In the genomic region with DNA sequence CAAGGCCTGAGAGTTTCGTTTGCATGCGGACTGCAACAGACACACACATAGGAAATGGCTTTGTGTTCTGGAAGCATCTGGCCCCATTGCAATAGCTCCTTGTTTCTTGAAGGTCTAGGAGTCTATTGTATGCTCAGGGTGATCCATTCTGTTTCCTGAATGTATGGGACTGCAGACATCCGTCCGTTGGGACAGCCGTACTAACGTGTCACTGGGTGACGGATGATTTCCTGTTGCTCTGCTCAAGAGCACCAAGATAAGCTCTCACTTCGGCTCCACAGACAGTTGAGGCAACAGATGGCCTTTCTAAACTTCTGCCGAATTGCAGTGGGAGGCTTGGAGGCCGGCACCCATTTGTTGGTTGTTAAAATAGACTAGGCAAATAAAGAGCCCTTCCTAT, we compare ENCODE assay signal across 10 mouse cellular contexts.
DNase-seq lines count a peak whose midpoint lies in the region; ATAC-seq lines count a peak whose summit lies in the region.
"Had no signal": no experiment of that assay in that cellular context is flagged by ENCODE, and none has a peak within 500 bp of the region (broad histone marks: within the 10 kb centered on the region; RNA-seq: fewer than 3 reads in every experiment).

No protein-coding gene starts in this region.

- no peak for DNase-seq in heart, adult 18-20 months
- DNase-seq in neural tube, embryonic 10.5 days (ENCODE audit: extremely low spot score, low spot score) = peak; percentile 42
- peak; percentile 51 for DNase-seq in yolk sac, embryonic 10.5 days (ENCODE audit: low spot score)
- DNase-seq in urinary bladder, postnatal 10 days (ENCODE audit: low spot score) = no peak
- DNase-seq: cerebellum, adult 9-10 months had no signal

- no peak overlapping the region for H3K4me3 ChIP-seq in heart, embryonic 13.5 days
- no peak overlapping the region for H3K4me3 ChIP-seq in neural tube, embryonic 15.5 days (replicated peaks)
- H3K4me3 ChIP-seq in lung, embryonic 16.5 days (ENCODE audit: low read length) = no peak overlapping the region

- H3K27me3 ChIP-seq in heart, embryonic 13.5 days (replicated peaks) = no peaks in the 10 kb centered on the region
- no peaks in the 10 kb centered on the region for H3K27me3 ChIP-seq in neural tube, embryonic 15.5 days (replicated peaks)
- no peaks in the 10 kb centered on the region for H3K27me3 ChIP-seq in lung, embryonic 16.5 days (ENCODE audit: control insufficient read depth, insufficient read depth, low read depth, low read length)

- no peak overlapping the region for H3K9ac ChIP-seq in heart, embryonic 13.5 days
- no peak overlapping the region for H3K9ac ChIP-seq in neural tube, embryonic 15.5 days (replicated peaks)
- no peak overlapping the region; the same call in 1 of the 2 replicates for H3K9ac ChIP-seq in lung, embryonic 16.5 days (ENCODE audit: low read length)

- no peak overlapping the region for H3K4me2 ChIP-seq in heart, embryonic 13.5 days
- no peak overlapping the region for H3K4me2 ChIP-seq in neural tube, embryonic 15.5 days
- no peak overlapping the region for H3K4me2 ChIP-seq in lung, embryonic 16.5 days (ENCODE audit: low read depth, low read length)

- H3K36me3 ChIP-seq in heart, embryonic 13.5 days = no peaks in the 10 kb centered on the region
- no peaks in the 10 kb centered on the region for H3K36me3 ChIP-seq in neural tube, embryonic 15.5 days
- no peaks in the 10 kb centered on the region for H3K36me3 ChIP-seq in lung, embryonic 16.5 days (ENCODE audit: control insufficient read depth, insufficient read depth, low read length)

- H3K4me1 ChIP-seq in heart, embryonic 13.5 days = peaks cover 29% of the 10 kb centered on the region
- H3K4me1 ChIP-seq in neural tube, embryonic 15.5 days = no peaks in the 10 kb centered on the region
- 0 out of 2 replicates have a peak, but pooled peaks cover 2% of the 10 kb centered on the region for H3K4me1 ChIP-seq in lung, embryonic 16.5 days (replicated peaks; ENCODE audit: control insufficient read depth, insufficient read depth, low read length)

- no peak for ATAC-seq in heart, embryonic 13.5 days (ENCODE audit: extremely low read depth, insufficient number of reproducible peaks, low FRiP score, low TSS enrichment)
- no peak for ATAC-seq in neural tube, embryonic 15.5 days (ENCODE audit: low FRiP score)
- peak; percentile 94 for ATAC-seq in lung, embryonic 16.5 days (ENCODE audit: low read depth)
- ATAC-seq in cerebellum, adult (ENCODE audit: insufficient number of reproducible peaks, low FRiP score, low TSS enrichment) = no peak
- ATAC-seq: forebrain, embryonic 14.5 days had no signal

- no peaks in the 10 kb centered on the region for H3K9me3 ChIP-seq in heart, embryonic 13.5 days
- no peaks in the 10 kb centered on the region for H3K9me3 ChIP-seq in neural tube, embryonic 15.5 days (replicated peaks)
- no peaks in the 10 kb centered on the region for H3K9me3 ChIP-seq in lung, embryonic 16.5 days (ENCODE audit: control insufficient read depth, low read length)

- 15% methylated on average over 10 of the region's 10 CpGs for WGBS in heart, embryonic 13.5 days
- 24% methylated on average over 10 of the region's 10 CpGs for whole genome bisulfite sequencing in neural tube, embryonic 15.5 days
- 33% methylated on average over 10 of the region's 10 CpGs for WGBS in lung, embryonic 16.5 days

- peak overlapping the region; percentile 71 for H3K27ac ChIP-seq in heart, embryonic 13.5 days (replicated peaks)
- no peak overlapping the region for H3K27ac ChIP-seq in neural tube, embryonic 15.5 days (replicated peaks)
- H3K27ac ChIP-seq in lung, embryonic 16.5 days (ENCODE audit: low read length) = peak overlapping the region; percentile 80

Comparison
In these comparisons a context has a peak if more than half of its experiments do, and no peak if none do; other contexts are left out.
1. DNase-seq: peak in neural tube, embryonic 10.5 days (single experiment) and yolk sac, embryonic 10.5 days (single experiment); none in heart, adult 18-20 months (0 of 2) and urinary bladder, postnatal 10 days (single experiment).